Comparison of ENCODE assay signal across 8 mouse cellular contexts in genomic region chr1:135765645-135766591, GRCm38 (mm10). TPM values are rescaled to one million over a fixed set of nuclear protein-coding genes. Genes with fewer than 3 reads are reported as not detected.
DNase-seq lines count a peak whose midpoint lies in the region; ATAC-seq and TF ChIP-seq lines count a peak whose summit lies in the region.

Phlda3 (plus strand) TSS chr1:135766119.

- H3K4me3 ChIP-seq in embryonic facial prominence, embryonic 11.5 days (ENCODE audit: low read depth, low read length) = peak within 1 kb of the TSS; percentile 60
- H3K4me3 ChIP-seq in liver, adult 2 months (ENCODE audit: insufficient read depth, low read depth, low read length) = peak within 1 kb of the TSS; percentile 68
- peak within 1 kb of the TSS; percentile 100 for H3K4me3 ChIP-seq in myocyte
- H3K4me3 ChIP-seq in stomach, postnatal 0 days (ENCODE audit: low read depth, low read length) = peak within 1 kb of the TSS; percentile 72

- 0 out of 2 replicates have a peak, but pooled peaks have one; percentile 22 for TF ChIP-seq POLR2A in liver, adult 2 months (IDR thresholded peaks at IDR 0.05; ENCODE audit: extremely low read depth, insufficient read depth, low read length)
- TF ChIP-seq POLR2A in myocyte (IDR thresholded peaks at IDR 0.05; ENCODE audit: insufficient read length, low read depth) = peak; percentile 98

- TF ChIP-seq EP300 in stomach, postnatal 0 days (optimal IDR thresholded peaks at IDR 0.05) = no peak

- under 1% methylated on average over 84 of the region's 90 CpGs for WGBS in embryonic facial prominence, embryonic 11.5 days
- WGBS in liver, adult 2 months = 3% methylated on average over 89 of the region's 90 CpGs
- 1% methylated on average over 83 of the region's 90 CpGs for WGBS in stomach, postnatal 0 days

- peak within 1 kb of the TSS; percentile 84 for H3K9ac ChIP-seq in embryonic facial prominence, embryonic 11.5 days (replicated peaks; ENCODE audit: low read length)
- peak within 1 kb of the TSS; percentile 76 for H3K9ac ChIP-seq in liver, adult 2 months (ENCODE audit: low read depth, low read length)
- peak within 1 kb of the TSS; percentile 91 for H3K9ac ChIP-seq in stomach, postnatal 0 days (ENCODE audit: low read length)

- peak within 1 kb of the TSS; percentile 91 for H3K4me2 ChIP-seq in embryonic facial prominence, embryonic 11.5 days (ENCODE audit: low read depth, low read length)
- peak within 1 kb of the TSS; percentile 92 for H3K4me2 ChIP-seq in myocyte (ENCODE audit: low read depth)
- peak within 1 kb of the TSS; percentile 78 for H3K4me2 ChIP-seq in stomach, postnatal 0 days (replicated peaks; ENCODE audit: low read depth)

- peak; percentile 85 for ATAC-seq in embryonic facial prominence, embryonic 11.5 days (replicated peaks; ENCODE audit: insufficient number of reproducible peaks, low FRiP score, low TSS enrichment, low read depth)
- peak; percentile 88 for ATAC-seq in stomach, postnatal 0 days (ENCODE audit: low FRiP score, low TSS enrichment)

- H3K9me3 ChIP-seq in embryonic facial prominence, embryonic 11.5 days (replicated peaks; ENCODE audit: control insufficient read depth, low read length) = no peaks in the 10 kb centered on the region
- no peaks in the 10 kb centered on the region for H3K9me3 ChIP-seq in stomach, postnatal 0 days (ENCODE audit: control insufficient read depth, low read length)

- no peaks in the 10 kb centered on the region for H3K36me3 ChIP-seq in embryonic facial prominence, embryonic 11.5 days (replicated peaks; ENCODE audit: control insufficient read depth, insufficient read depth, low read depth, low read length)
- no peaks in the 10 kb centered on the region for H3K36me3 ChIP-seq in liver, adult 2 months (ENCODE audit: control insufficient read depth, insufficient read depth, low read length)
- peaks cover 21% of the 10 kb centered on the region for H3K36me3 ChIP-seq in myocyte (ENCODE audit: control insufficient read depth, insufficient read depth)
- peaks cover 6% of the 10 kb centered on the region; the same call in 1 of the 2 replicates for H3K36me3 ChIP-seq in stomach, postnatal 0 days (ENCODE audit: control insufficient read depth, insufficient read depth, low read length)

- H3K27ac ChIP-seq in embryonic facial prominence, embryonic 11.5 days (replicated peaks; ENCODE audit: low read depth, low read length) = peak within 1 kb of the TSS; percentile 48
- peak within 1 kb of the TSS; percentile 22; the same call in 1 of the 2 replicates for H3K27ac ChIP-seq in liver, adult 2 months (replicated peaks; ENCODE audit: insufficient read depth, low read depth, low read length)
- peak within 1 kb of the TSS; percentile 95 for H3K27ac ChIP-seq in stomach, postnatal 0 days (replicated peaks)

- no peaks in the 10 kb centered on the region for H3K79me2 ChIP-seq in liver, adult 2 months (ENCODE audit: control insufficient read depth, insufficient read depth, low read length)
- peaks cover 38% of the 10 kb centered on the region for H3K79me2 ChIP-seq in myocyte (ENCODE audit: control insufficient read depth, insufficient read depth)

- no peaks in the 10 kb centered on the region for H3K27me3 ChIP-seq in embryonic facial prominence, embryonic 11.5 days (ENCODE audit: control insufficient read depth, insufficient read depth, low read length)
- H3K27me3 ChIP-seq in liver, adult 2 months (ENCODE audit: control insufficient read depth, insufficient read depth, low read length) = peaks cover 9% of the 10 kb centered on the region; the same call in 1 of the 2 replicates
- H3K27me3 ChIP-seq in myocyte (ENCODE audit: control insufficient read depth, insufficient read depth, insufficient read length) = no peaks in the 10 kb centered on the region
- no peaks in the 10 kb centered on the region for H3K27me3 ChIP-seq in stomach, postnatal 0 days (ENCODE audit: control insufficient read depth, insufficient read depth, low read length)

- TF ChIP-seq CTCF in liver, adult 2 months (IDR thresholded peaks at IDR 0.05; ENCODE audit: low read depth, low read length) = no peak
- TF ChIP-seq CTCF in stomach, postnatal 0 days (IDR thresholded peaks at IDR 0.05; ENCODE audit: low read depth) = no peak

- peak; percentile 89 for DNase-seq in 3134 (ENCODE audit: extremely low read depth, insufficient read length, low spot score)
- peak; percentile 84 to 94 for DNase-seq in adrenal gland, adult (ENCODE audit: inconsistent age in 2 of 2, low spot score in 1 of 2)
- DNase-seq in embryonic facial prominence, embryonic 11.5 days (ENCODE audit: low spot score) = peak; percentile 79
- peak; percentile 85 to 87 for DNase-seq in heart, adult 9 months (ENCODE audit: low spot score in 2 of 2)
- peak; percentile 50 for DNase-seq in kidney, adult 9 months
- no peak for DNase-seq in liver, adult 2 months (ENCODE audit: extremely low read depth, low read depth, low spot score)
- peak; percentile 79 for DNase-seq in stomach, postnatal 0 days (ENCODE audit: low spot score)

- H3ac ChIP-seq in myocyte (ENCODE audit: control insufficient read depth, insufficient read length) = peak within 1 kb of the TSS; percentile 78

- H3K4me1 ChIP-seq in embryonic facial prominence, embryonic 11.5 days (ENCODE audit: control insufficient read depth, insufficient read depth, low read length) = no peaks in the 10 kb centered on the region; the same call in 1 of the 2 replicates
- H3K4me1 ChIP-seq in liver, adult 2 months (ENCODE audit: control insufficient read depth, insufficient read depth, low read length) = no peaks in the 10 kb centered on the region
- H3K4me1 ChIP-seq in stomach, postnatal 0 days (replicated peaks; ENCODE audit: control insufficient read depth, insufficient read depth) = peaks cover 7% of the 10 kb centered on the region

TF ChIP-seq in myocyte, 11 proteins besides CTCF, POLR2A, EP300 and RAD21:
- TF ChIP-seq CEBPB (IDR thresholded peaks at IDR 0.05; ENCODE audit: insufficient read depth, poor library complexity, severe bottlenecking) = no peak
- no peak for TF ChIP-seq TCF3 (IDR thresholded peaks at IDR 0.05; ENCODE audit: insufficient read length, low read depth)
- no peak for TF ChIP-seq E2F4 (IDR thresholded peaks at IDR 0.05; ENCODE audit: insufficient read depth)
- no peak for TF ChIP-seq SRF (IDR thresholded peaks at IDR 0.05; ENCODE audit: control insufficient read depth, insufficient read length, low read depth)
- TF ChIP-seq MYOD1 (IDR thresholded peaks at IDR 0.05; ENCODE audit: control insufficient read depth in 1 of 3, insufficient read length in 2 of 3, low read depth in 2 of 3) = peak in 1 of 3 experiments; percentile 69
- no peak for TF ChIP-seq USF1 (IDR thresholded peaks at IDR 0.05; ENCODE audit: low read depth)
- TF ChIP-seq REST (IDR thresholded peaks at IDR 0.05; ENCODE audit: insufficient read depth, insufficient read length) = peak; percentile 43
- no peak for TF ChIP-seq TCF12 (IDR thresholded peaks at IDR 0.05; ENCODE audit: insufficient read depth, poor library complexity, severe bottlenecking)
- peak; percentile 98 for TF ChIP-seq POLR2AphosphoS2 (IDR thresholded peaks at IDR 0.05; ENCODE audit: insufficient read length, low read depth)
- peak in 2 of 3 experiments; percentile 38 to 58 for TF ChIP-seq MYOG (IDR thresholded peaks at IDR 0.05; ENCODE audit: control insufficient read depth in 1 of 3, insufficient read depth in 1 of 3, insufficient read length in 2 of 3, low read depth in 2 of 3)
- no peak for TF ChIP-seq MAX (IDR thresholded peaks at IDR 0.05; ENCODE audit: low read depth)

RNA-seq across cellular contexts. Expression of gene Phlda3, which starts in this region (rescaled TPM):
- polyA plus RNA-seq in embryonic facial prominence, embryonic 11.5 days (2014; fragmentation: Nextera tagmentation; extraction: Ambion mirVana) = 33.5 and 35.3 TPM in 2 replicates
- total RNA-seq in liver, adult 2 months (2014; rRNA removed) = 1.7 and 1.9 TPM in 2 replicates
- polyA plus RNA-seq in liver, adult 2 months (2012; rRNA removed) = 0.62 and 1.8 TPM in 2 replicates
- polyA plus RNA-seq in myocyte (2012; fragmentation: generic; extraction: Trizol) = 317 TPM
- 91.1 and 92.2 TPM in 2 replicates for polyA plus RNA-seq in stomach, postnatal 0 days (2015; fragmentation: Nextera tagmentation; extraction: Ambion mirVana)

Comparison
In these comparisons a context has a peak if more than half of its experiments do, and no peak if none do; other contexts are left out.
1. RNA of gene Phlda3 (polyA plus RNA-seq): 317 TPM in myocyte (single experiment), 91.1 to 92.2 TPM in stomach, postnatal 0 days and 33.5 to 35.3 TPM in embryonic facial prominence, embryonic 11.5 days; 0.62 to 1.8 TPM in liver, adult 2 months; every median in the first group is over 10 times any median in the second.
2. H3K27ac ChIP-seq: peak in every context shown above with its lines; median percentile 95 in stomach, postnatal 0 days; 48 in embryonic facial prominence, embryonic 11.5 days; 22 in liver, adult 2 months.
3. Peak in every context shown above with its lines, with median percentiles within 50 percentile points of each other: H3K4me2 ChIP-seq, H3K4me3 ChIP-seq and H3K9ac ChIP-seq.